Mouse (Mus musculus) megakaryocyte, embryonic 14.5 days (primary cell): ENCODE results near the gene Syne3.

ENCODE experiments used
- FLI1 ChIP-seq: IDR thresholded peaks from 2 replicates; pipeline ENCODE4 v1.6.1; 2012; ENCODE audit warnings: low read length, inconsistent platforms, mixed read lengths
- GATA1 ChIP-seq: IDR thresholded peaks from 3 replicates; pipeline ENCODE4 v1.6.1; 2012; ENCODE audit warnings: mixed read lengths, low read length, inconsistent platforms, borderline replicate concordance

GRCm38 (mm10) chr12:104964953-104965911 lies 44.4 kb downstream of the Syne3 start:
- no peak for TF ChIP-seq GATA1
- TF ChIP-seq FLI1, result no peak
